Mouse (Mus musculus): Measurements from ENCODE around the gene Sh3bp2.

Sh3bp2 gene

DNA sequence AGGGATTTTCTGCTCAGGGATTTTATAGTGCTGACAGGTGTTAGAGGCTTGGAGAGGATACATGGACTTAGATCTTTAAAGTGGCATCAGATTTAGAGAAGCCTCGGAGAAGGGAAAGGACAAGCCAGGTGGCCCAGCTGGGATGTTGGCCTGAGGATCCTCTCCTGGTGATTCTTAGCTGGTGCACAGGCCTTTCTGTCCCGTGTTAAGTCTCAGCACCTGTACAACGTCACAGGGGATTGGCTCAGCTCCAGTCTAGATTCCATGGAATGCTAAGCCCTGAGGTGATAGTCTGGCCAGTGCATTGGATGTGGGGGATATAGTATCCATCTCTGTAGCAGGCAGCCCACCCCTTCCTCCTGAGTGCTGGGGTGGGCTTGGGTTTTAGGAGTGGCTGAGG lies 82.6 kb downstream of the Sh3bp2 start:
- DNase-seq (ENCODE audit: low read depth in 2 of 2, low spot score in 2 of 2), result no peak

DNA sequence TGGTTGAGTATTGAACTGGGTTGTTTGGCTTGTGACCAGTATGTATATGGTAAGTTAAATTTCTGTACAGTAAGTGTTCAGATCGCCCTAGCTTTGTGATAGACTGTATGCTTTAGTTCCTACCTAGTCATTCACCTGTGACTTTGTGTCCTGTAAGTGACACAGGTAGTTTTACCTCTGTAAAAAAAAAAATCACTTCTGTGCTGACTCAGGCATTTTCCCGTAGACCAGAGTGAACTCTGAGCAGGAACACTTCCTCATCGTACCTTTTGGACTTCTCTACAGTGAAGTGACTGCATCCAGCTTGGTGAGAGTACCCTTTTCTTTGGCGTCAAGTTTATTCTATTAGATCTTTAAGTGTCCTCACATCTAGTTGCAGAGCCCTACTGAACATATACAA lies 84.3 kb downstream of the Sh3bp2 start:
- DNase-seq (ENCODE audit: low read depth in 2 of 2, low spot score in 2 of 2), result no peak
